Mouse (Mus musculus): Measurements from ENCODE around the gene Masp1. TPM values are rescaled to one million over a fixed set of nuclear protein-coding genes. Genes with fewer than 3 reads are reported as not detected.

The Masp1 gene
- polyA plus RNA-seq, 1 experiment from 2014 or later = 1.3 TPM

- 30% methylated on average over 9 of the region's 9 CpGs for WGBS
- no peak; the same call in 1 of the 2 replicates for ATAC-seq (ENCODE audit: insufficient number of reproducible peaks, insufficient read depth, low FRiP score, low read depth)
- Histone ChIP-seq H3K9ac (replicated peaks; ENCODE audit: low read depth, low read length) (no peak overlapping the region; the same call in 1 of the 2 replicates), H3K9me3 (ENCODE audit: control insufficient read depth, low read depth, low read length) (no peaks in the 10 kb centered on the region), H3K4me3 (ENCODE audit: low read depth, low read length) (no peak overlapping the region), H3K36me3 (ENCODE audit: control insufficient read depth, insufficient read depth, low read length) (no peaks in the 10 kb centered on the region), H3K4me1 (ENCODE audit: control insufficient read depth, insufficient read depth, low read length) (peaks cover 4% of the 10 kb centered on the region; the same call in 1 of the 2 replicates), H3K27ac (ENCODE audit: low read length) (no peak overlapping the region), H3K27me3 (ENCODE audit: control insufficient read depth, insufficient read depth, low read length) (no peaks in the 10 kb centered on the region), H3K4me2 (replicated peaks; ENCODE audit: low read depth, low read length) (peak overlapping the region; percentile 33)
Observed at GRCm38 (mm10) chr16:23416657-23417293, 103.8 kb downstream of the Masp1 start.

GRCm38 (mm10) chr16:23416261-23416656 lies 104.4 kb downstream of the Masp1 start:
- Histone ChIP-seq H3K36me3 (ENCODE audit: control insufficient read depth, insufficient read depth, low read length) (no peaks in the 10 kb centered on the region), H3K4me1 (ENCODE audit: control insufficient read depth, insufficient read depth, low read length) (peaks cover 4% of the 10 kb centered on the region; the same call in 1 of the 2 replicates), H3K9ac (replicated peaks; ENCODE audit: low read depth, low read length) (no peak overlapping the region; the same call in 1 of the 2 replicates), H3K4me2 (replicated peaks; ENCODE audit: low read depth, low read length) (peak overlapping the region; percentile 33), H3K9me3 (ENCODE audit: control insufficient read depth, low read depth, low read length) (no peaks in the 10 kb centered on the region), H3K27me3 (ENCODE audit: control insufficient read depth, insufficient read depth, low read length) (no peaks in the 10 kb centered on the region), H3K4me3 (ENCODE audit: low read depth, low read length) (no peak overlapping the region), H3K27ac (ENCODE audit: low read length) (no peak overlapping the region)
- ATAC-seq (ENCODE audit: insufficient number of reproducible peaks, insufficient read depth, low FRiP score, low read depth) = peak; percentile 76; the same call in 1 of the 2 replicates
- 23% methylated on average over 10 of the region's 10 CpGs for WGBS

- Histone ChIP-seq H3K4me2 (replicated peaks; ENCODE audit: low read depth, low read length) (no peak overlapping the region), H3K9me3 (ENCODE audit: control insufficient read depth, low read depth, low read length) (no peaks in the 10 kb centered on the region), H3K4me1 (ENCODE audit: control insufficient read depth, insufficient read depth, low read length) (peaks cover 4% of the 10 kb centered on the region; the same call in 1 of the 2 replicates), H3K4me3 (ENCODE audit: low read depth, low read length) (no peak overlapping the region), H3K9ac (replicated peaks; ENCODE audit: low read depth, low read length) (no peak overlapping the region), H3K27me3 (ENCODE audit: control insufficient read depth, insufficient read depth, low read length) (no peaks in the 10 kb centered on the region), H3K36me3 (ENCODE audit: control insufficient read depth, insufficient read depth, low read length) (no peaks in the 10 kb centered on the region), H3K27ac (ENCODE audit: low read length) (no peak overlapping the region)
- ATAC-seq (ENCODE audit: insufficient number of reproducible peaks, insufficient read depth, low FRiP score, low read depth) = no peak
- 87% methylated on average over 6 of the region's 6 CpGs for WGBS
Observed at GRCm38 (mm10) chr16:23412930-23413329, 107.7 kb downstream of the Masp1 start.

- no peak overlapping the region for H3K27ac ChIP-seq (ENCODE audit: low read length)
- peak; percentile 48; the same call in 1 of the 2 replicates for ATAC-seq (ENCODE audit: insufficient number of reproducible peaks, insufficient read depth, low FRiP score, low read depth)
Observed at GRCm38 (mm10) chr16:23403008-23403755, 117.4 kb downstream of the Masp1 start.

GRCm38 (mm10) chr16:23401959-23402358 lies 118.7 kb downstream of the Masp1 start:
- H3K4me2 ChIP-seq (replicated peaks; ENCODE audit: low read depth, low read length) = no peak overlapping the region
- no peak overlapping the region for H3K27ac ChIP-seq (ENCODE audit: low read length)
- peaks cover 4% of the 10 kb centered on the region; the same call in 1 of the 2 replicates for H3K4me1 ChIP-seq (ENCODE audit: control insufficient read depth, insufficient read depth, low read length)
- no peak overlapping the region for H3K4me3 ChIP-seq (ENCODE audit: low read depth, low read length)
- H3K9ac ChIP-seq (replicated peaks; ENCODE audit: low read depth, low read length) = no peak overlapping the region
- H3K9me3 ChIP-seq (ENCODE audit: control insufficient read depth, low read depth, low read length) = no peaks in the 10 kb centered on the region
- H3K36me3 ChIP-seq (ENCODE audit: control insufficient read depth, insufficient read depth, low read length) = no peaks in the 10 kb centered on the region
- H3K27me3 ChIP-seq (ENCODE audit: control insufficient read depth, insufficient read depth, low read length) = no peaks in the 10 kb centered on the region
- 33% methylated on average over 3 of the region's 3 CpGs for WGBS
- ATAC-seq (ENCODE audit: insufficient number of reproducible peaks, insufficient read depth, low FRiP score, low read depth) = no peak

More at GRCm38 (mm10) chr16:23403008-23403755, 117.4 kb downstream of the Masp1 start:
- Histone ChIP-seq H3K4me1 (ENCODE audit: control insufficient read depth, insufficient read depth, low read length) (peaks cover 4% of the 10 kb centered on the region; the same call in 1 of the 2 replicates), H3K4me3 (ENCODE audit: low read depth, low read length) (no peak overlapping the region), H3K4me2 (replicated peaks; ENCODE audit: low read depth, low read length) (no peak overlapping the region), H3K36me3 (ENCODE audit: control insufficient read depth, insufficient read depth, low read length) (no peaks in the 10 kb centered on the region), H3K9ac (replicated peaks; ENCODE audit: low read depth, low read length) (no peak overlapping the region), H3K9me3 (ENCODE audit: control insufficient read depth, low read depth, low read length) (no peaks in the 10 kb centered on the region), H3K27me3 (ENCODE audit: control insufficient read depth, insufficient read depth, low read length) (no peaks in the 10 kb centered on the region)
- 29% methylated on average over 8 of the region's 8 CpGs for WGBS

- Histone ChIP-seq H3K36me3 (ENCODE audit: control insufficient read depth, insufficient read depth, low read length) (no peaks in the 10 kb centered on the region), H3K9me3 (ENCODE audit: control insufficient read depth, low read depth, low read length) (no peaks in the 10 kb centered on the region), H3K27ac (ENCODE audit: low read length) (no peak overlapping the region), H3K4me3 (ENCODE audit: low read depth, low read length) (no peak overlapping the region), H3K4me1 (ENCODE audit: control insufficient read depth, insufficient read depth, low read length) (peaks cover 4% of the 10 kb centered on the region; the same call in 1 of the 2 replicates), H3K4me2 (replicated peaks; ENCODE audit: low read depth, low read length) (no peak overlapping the region), H3K27me3 (ENCODE audit: control insufficient read depth, insufficient read depth, low read length) (no peaks in the 10 kb centered on the region), H3K9ac (replicated peaks; ENCODE audit: low read depth, low read length) (no peak overlapping the region)
- ATAC-seq (ENCODE audit: insufficient number of reproducible peaks, insufficient read depth, low FRiP score, low read depth) = peak; percentile 67; the same call in 1 of the 2 replicates
- 19% methylated on average over 4 of the region's 4 CpGs for WGBS
Observed at GRCm38 (mm10) chr16:23401463-23401862, 119.2 kb downstream of the Masp1 start.

Other genes with a start within 250 kb of the Masp1 start
- gene Rtp1, start 91.7 kb downstream of the Masp1 start, polyA plus RNA-seq (2014; fragmentation: Nextera tagmentation; extraction: Ambion mirVana) = not detected in 2 replicates
- gene Rtp4, start 524 bp downstream of the Masp1 start, polyA plus RNA-seq (2014; fragmentation: Nextera tagmentation; extraction: Ambion mirVana) = 4.8 and 5.6 TPM in 2 replicates

All from stomach, embryonic 14.5 days (tissue).